Mouse (Mus musculus): ENCODE data around the gene Cdk12.

The Cdk12 gene

GRCm38 (mm10) chr11:98317479-98317878 lies 114.6 kb downstream of the Cdk12 start:
- no peak for DNase-seq (ENCODE audit: low read depth, low spot score)

DNA sequence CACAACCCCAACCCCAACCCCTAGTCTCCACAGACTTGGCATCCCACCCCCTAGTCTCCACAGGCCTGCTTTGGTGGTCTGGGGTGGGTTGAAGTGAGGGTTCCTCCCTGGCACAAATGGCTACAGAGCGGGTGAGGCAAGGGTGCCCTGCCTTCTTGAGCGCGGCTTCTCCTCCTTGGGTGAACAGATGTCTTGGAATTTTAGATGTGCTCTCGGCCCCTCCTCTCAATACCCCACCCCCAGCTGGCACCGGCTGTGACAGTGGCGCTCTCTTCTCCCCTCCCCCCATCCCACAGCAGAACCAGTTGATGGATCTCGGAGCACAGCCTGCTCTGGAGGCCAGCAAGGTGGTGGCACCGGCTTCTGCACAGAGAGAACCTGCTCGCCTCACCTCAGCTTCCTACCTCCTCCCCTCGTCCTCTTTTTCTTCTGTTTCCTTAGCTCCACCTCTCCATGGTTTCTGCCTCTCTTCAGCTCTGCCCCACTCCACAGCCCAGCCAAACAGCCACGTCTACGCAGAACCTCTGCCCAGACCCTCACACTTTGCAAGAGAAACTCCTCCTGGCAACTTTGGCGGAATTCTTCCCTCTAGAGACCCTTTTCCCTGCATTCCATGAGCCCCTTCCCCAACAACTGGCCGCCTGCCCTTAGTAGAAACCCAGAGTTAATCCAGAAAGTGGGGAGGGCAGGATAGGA lies 115.7 kb downstream of the Cdk12 start:
- no peak for DNase-seq (ENCODE audit: low read depth, low spot score)

- no peak for DNase-seq (ENCODE audit: low read depth, low spot score)
These were observed 116.3 kb downstream of the Cdk12 start for GRCm38 (mm10) chr11:98319120-98319519.

GRCm38 (mm10) chr11:98319544-98319943 lies 116.7 kb downstream of the Cdk12 start:
- DNase-seq (ENCODE audit: low read depth, low spot score) = no peak

- DNase-seq (ENCODE audit: low read depth, low spot score) = no peak
These were observed 117.1 kb downstream of the Cdk12 start for GRCm38 (mm10) chr11:98319944-98320343.

DNA sequence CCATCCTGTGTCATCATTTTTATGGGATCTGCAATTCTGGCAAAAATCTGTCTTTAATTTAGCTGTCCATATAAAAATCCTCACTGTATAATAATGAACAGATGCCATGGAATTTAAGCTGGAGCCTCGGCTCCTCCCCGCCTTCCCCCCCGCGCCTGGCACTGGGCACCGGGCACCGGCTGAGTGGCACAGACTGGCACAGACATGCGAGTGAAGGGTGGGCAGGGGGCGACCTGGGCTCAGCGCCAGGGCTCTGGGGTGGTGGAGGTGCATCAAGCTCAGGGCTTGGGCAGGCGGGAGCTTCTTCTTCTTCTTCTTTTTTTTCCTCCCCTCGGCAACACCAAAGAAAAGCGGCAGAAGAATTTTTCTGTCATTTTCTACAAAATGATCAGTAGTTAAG lies 117.5 kb downstream of the Cdk12 start:
- DNase-seq (ENCODE audit: low read depth, low spot score) = no peak

DNA sequence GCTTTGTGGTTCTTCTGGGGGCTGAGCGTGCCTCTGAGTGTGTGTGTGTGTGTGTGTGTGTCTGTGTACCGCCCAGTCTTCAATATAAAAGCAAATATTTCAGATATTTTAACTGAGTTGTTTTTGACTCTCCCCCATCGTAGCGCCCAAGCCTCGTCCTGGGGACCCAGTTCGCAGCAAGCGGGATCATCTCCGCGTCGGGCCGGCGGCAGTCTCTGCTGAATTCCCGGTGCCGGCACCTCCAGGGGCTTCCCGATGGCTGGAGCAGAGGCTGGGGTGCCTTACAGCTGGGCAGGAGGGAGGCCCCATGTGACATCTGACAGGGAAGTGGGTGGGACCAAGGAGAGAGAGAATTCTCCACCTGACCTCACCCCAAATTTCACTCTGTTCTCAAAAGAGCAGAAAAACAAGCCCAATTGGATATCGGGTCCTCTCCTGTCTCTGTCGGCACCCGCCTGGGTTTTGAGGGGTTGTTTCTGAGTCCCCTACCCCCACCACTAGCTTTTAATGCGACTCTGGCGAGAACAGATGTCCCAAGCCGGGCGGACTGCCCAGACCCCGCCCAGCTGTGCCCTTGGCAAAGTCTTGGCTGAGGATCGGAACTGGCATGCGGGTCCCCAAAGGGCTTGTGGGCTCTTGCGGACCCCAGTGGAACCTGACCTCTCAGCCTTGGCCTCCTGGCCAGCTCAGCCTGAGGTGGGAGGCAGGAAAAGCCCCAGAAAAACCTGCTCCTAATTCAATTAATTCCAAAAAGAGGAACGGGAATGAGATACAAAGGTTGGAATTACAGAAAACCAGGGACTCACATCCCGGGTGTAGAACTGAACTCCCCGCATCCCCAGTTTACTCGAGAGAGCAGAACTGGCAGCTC lies 118.2 kb downstream of the Cdk12 start:
- no peak for DNase-seq (ENCODE audit: low read depth, low spot score)

DNA sequence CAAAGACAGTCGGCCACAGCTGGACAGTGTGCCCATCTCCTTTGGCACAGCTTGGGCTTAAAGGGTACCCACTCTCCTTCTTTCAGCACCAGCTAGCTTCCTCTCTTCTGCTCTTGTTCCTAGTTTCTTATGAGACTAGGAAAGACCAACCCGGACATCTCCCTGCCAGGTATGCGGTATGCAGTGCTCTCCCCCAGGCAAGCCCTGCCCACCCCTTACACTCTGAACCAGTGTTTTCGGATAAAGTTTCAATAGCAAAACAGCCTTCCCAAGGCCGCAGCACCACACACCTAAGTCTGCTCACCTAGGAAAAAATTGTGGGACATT lies 118.8 kb downstream of the Cdk12 start:
- no peak for DNase-seq (ENCODE audit: low read depth, low spot score)

- no peak for DNase-seq (ENCODE audit: low read depth, low spot score)
These were observed 119.3 kb downstream of the Cdk12 start for GRCm38 (mm10) chr11:98322159-98322558.

GRCm38 (mm10) chr11:98323136-98323866 lies 120.4 kb downstream of the Cdk12 start:
- no peak for DNase-seq (ENCODE audit: low read depth, low spot score)

DNA sequence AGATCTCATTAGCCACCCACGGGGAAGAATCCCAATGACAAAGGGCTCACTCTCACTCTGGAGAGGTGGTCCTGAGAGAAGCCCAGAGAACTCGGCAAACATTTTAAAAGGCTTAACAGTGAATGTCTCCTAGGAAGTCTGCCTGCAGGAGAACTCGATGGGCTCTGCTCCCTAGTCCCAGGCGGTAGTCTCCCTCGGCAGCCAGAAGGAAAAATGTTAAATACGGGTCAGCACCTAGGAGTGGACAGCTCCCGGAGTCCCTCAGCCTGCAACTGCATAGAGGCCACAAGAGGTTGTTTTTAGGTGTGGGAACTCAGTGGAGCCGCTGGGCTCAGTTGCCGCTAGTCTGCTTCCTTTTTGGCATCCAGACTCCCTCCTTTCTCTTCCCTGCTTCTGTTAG lies 121.1 kb downstream of the Cdk12 start:
- DNase-seq (ENCODE audit: low read depth, low spot score) = peak; percentile 33

GRCm38 (mm10) chr11:98325191-98325820 lies 122.4 kb downstream of the Cdk12 start:
- no peak for DNase-seq (ENCODE audit: low read depth, low spot score)

- no peak for DNase-seq (ENCODE audit: low read depth, low spot score)
These were observed 123.0 kb downstream of the Cdk12 start for GRCm38 (mm10) chr11:98325821-98326218.

DNA sequence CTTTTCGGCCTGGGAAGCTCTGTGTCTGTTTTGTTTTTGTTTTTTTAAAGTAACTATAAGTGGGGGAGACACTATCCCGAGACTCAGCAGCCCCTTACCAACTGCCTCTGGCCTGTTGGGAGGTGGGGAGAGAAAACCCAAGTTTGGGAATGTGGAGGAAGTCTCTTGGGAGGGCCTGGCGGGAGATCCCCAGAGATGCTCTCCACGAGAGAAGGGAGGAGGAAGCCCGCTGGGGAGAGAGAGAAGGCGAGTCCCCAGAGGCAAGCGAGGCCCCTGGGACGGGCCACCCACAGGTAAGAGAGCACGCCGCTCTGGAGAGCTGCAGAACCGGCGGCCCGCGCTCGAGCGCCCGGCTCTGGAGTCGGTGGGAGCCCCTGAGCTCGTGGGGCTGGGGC lies 123.9 kb downstream of the Cdk12 start:
- DNase-seq (ENCODE audit: low read depth, low spot score) = no peak

DNA sequence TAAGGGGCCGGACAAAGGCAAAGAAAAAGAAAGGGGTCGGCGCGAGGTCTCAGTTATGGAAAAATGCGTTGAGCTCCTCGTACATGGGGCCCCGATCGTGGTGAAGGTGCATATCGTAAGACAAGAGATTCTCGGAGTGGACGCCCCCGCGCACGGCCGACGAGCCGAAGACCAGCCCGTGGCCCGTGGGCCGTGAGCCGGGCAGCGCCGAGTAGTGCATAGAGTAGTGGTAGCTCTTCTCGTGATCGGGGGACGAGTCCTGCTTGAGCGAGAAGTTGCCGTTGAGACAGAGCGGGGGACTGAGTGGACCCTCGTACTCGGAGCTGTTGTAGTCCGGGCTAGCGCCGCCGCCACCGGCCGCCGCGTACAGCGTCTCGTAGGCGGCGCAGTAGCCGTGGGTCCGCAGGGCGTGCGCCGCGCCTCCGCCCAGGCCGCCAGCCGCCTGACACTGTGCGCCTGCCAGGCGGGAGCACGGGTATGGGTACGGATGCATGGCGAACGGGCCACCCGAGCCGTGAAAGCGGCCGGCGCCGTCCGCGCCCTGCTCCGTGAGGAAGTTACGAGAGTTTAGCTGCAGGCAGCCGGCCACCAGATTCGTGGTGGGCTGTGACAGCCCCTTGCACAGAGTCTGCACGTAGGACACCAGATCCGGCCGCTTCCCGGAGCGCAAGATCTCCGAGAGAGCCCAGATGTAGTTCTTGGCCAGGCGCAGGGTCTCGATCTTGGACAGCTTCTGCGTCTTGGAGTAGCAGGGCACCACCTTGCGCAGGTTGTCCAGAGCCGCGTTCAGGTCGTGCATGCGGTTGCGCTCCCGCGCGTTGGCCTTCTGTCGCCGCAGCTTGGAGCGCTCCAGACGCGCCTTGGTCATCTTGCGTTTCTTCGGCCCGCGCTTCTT lies 124.5 kb downstream of the Cdk12 start:
- DNase-seq (ENCODE audit: low read depth, low spot score) = no peak

GRCm38 (mm10) chr11:98328031-98328370 lies 125.1 kb downstream of the Cdk12 start:
- no peak for DNase-seq (ENCODE audit: low read depth, low spot score)

Measured in CD4-positive, CD25-positive, alpha-beta regulatory T cell, adult 2 months (primary cell).